Mouse (Mus musculus) cerebellum, adult 2 months (tissue): ENCODE results near the gene Spag7.
A peak's percentile ranks its signal among the peaks of the same experiment; 100 is the strongest.

Experiments
- CTCF ChIP-seq: fragments of 200-500 bp; IDR thresholded peaks from 2 replicates; pipeline ENCODE4 v1.5.1; 2011; ENCODE audit warnings: low read depth, mild to moderate bottlenecking, control low read depth, low read length, moderate library complexity, borderline replicate concordance; ENCODE audit not compliant: insufficient read depth
- POLR2A ChIP-seq: fragments of 200-500 bp; IDR thresholded peaks from 2 replicates; pipeline ENCODE4 v1.6.1; 2011; ENCODE audit warnings: low read length, control low read depth, borderline replicate concordance; ENCODE audit not compliant: insufficient read depth

- TF ChIP-seq POLR2A (peak; percentile 74), CTCF (peak; percentile 29; the same call in 1 of the 2 replicates)
Observed at GRCm38 (mm10) chr11:70687601-70688199, 18.5 kb upstream of the Spag7 start, which contains the start of gene Camta2.
